Mouse (Mus musculus) forebrain, embryonic 11.5 days (tissue): Measurements from ENCODE around the gene Llgl2. TPM values are rescaled to one million over a fixed set of nuclear protein-coding genes. Genes with fewer than 3 reads are reported as not detected.

Experiments
- ATAC-seq: fragments of 200-750 bp; cut with Nextera tagmentation; replicated peaks from 2 replicates; pipeline ENCODE4 v1.8.0; 2017; ENCODE audit warnings: moderate TSS enrichment; ENCODE audit not compliant: low FRiP score
- DNase-seq: peaks from one replicate; pipeline ENCODE4 v3.0.0-alpha.2; 2017; ENCODE audit warnings: low spot score
- H3K27ac ChIP-seq: fragments of 300-500 bp; sonication (generic); 2 replicates; pipeline ENCODE4 v1.5.1; 2014; ENCODE audit warnings: low read depth, low read length
- H3K27me3 ChIP-seq: fragments of 300-500 bp; sonication (generic); 2 replicates; pipeline ENCODE4 v1.6.1; 2014; ENCODE audit warnings: mild to moderate bottlenecking, low read length, mixed read lengths; ENCODE audit not compliant: control insufficient read depth, insufficient read depth
- H3K36me3 ChIP-seq: fragments of 300-500 bp; sonication (generic); 2 replicates; pipeline ENCODE4 v1.6.1; 2014; ENCODE audit warnings: mild to moderate bottlenecking, low read length, moderate library complexity, mixed read lengths; ENCODE audit not compliant: control insufficient read depth, insufficient read depth
- H3K4me1 ChIP-seq: fragments of 300-500 bp; sonication (generic); replicated peaks from 2 replicates; pipeline ENCODE4 v1.6.1; 2014; ENCODE audit warnings: low read length, mixed read lengths; ENCODE audit not compliant: control insufficient read depth, insufficient read depth
- H3K4me2 ChIP-seq: fragments of 300-500 bp; sonication (generic); 2 replicates; pipeline ENCODE4 v1.6.1; 2014; ENCODE audit warnings: low read depth, mild to moderate bottlenecking, low read length, moderate library complexity, mixed read lengths; ENCODE audit not compliant: severe bottlenecking
- H3K4me3 ChIP-seq: fragments of 300-500 bp; sonication (generic); 2 replicates; pipeline ENCODE4 v1.5.1; 2014; ENCODE audit warnings: low read depth, low read length
- H3K9ac ChIP-seq: fragments of 300-500 bp; sonication (generic); 2 replicates; pipeline ENCODE4 v1.6.1; 2014; ENCODE audit warnings: low read length
- H3K9me3 ChIP-seq: fragments of 300-500 bp; sonication (generic); 2 replicates; pipeline ENCODE4 v1.6.1; 2016; ENCODE audit warnings: low read length, mixed read lengths; ENCODE audit not compliant: control insufficient read depth
- WGBS: fragments of 180-500 bp; shearing (Covaris S2); extraction: QIAGEN DNeasy Blood & Tissue Kit; methylation state at CpG from one replicate; pipeline ENCODE4 v1.1.7; 2014; 5-methylcytosine and 5-hydroxymethylcytosine counted together
- polyA plus RNA-seq: library from polyadenylated mRNA; unstranded; fragments of >200 nt; fragmentation: Nextera tagmentation; extraction: Ambion mirVana; gene quantifications from 2 replicates; pipeline ENCODE4 v1.2.1, GENCODE M21; 2014

Llgl2 gene
- polyA plus RNA-seq, 1 experiment from 2014 or later, result 3.9 TPM

- Histone ChIP-seq H3K36me3 (no peaks in the 10 kb centered on the region; the same call in 1 of the 2 replicates), H3K27me3 (no peaks in the 10 kb centered on the region), H3K9ac (no peak overlapping the region), H3K9me3 (no peaks in the 10 kb centered on the region), H3K4me1 (0 out of 2 replicates have a peak, but pooled peaks cover 1% of the 10 kb centered on the region), H3K4me3 (no peak overlapping the region), H3K4me2 (no peak overlapping the region), H3K27ac (no peak overlapping the region)
- ATAC-seq, result no peak
- 79% methylated on average over 6 of the region's 6 CpGs for WGBS
- no peak for DNase-seq
These were observed 37.4 kb upstream of the Llgl2 start for GRCm38 (mm10) chr11:115786473-115786872.

- H3K9ac ChIP-seq, result no peak overlapping the region
- no peak for ATAC-seq
- no peaks in the 10 kb centered on the region for H3K9me3 ChIP-seq
- H3K4me3 ChIP-seq, result no peak overlapping the region
- DNase-seq, result no peak
- peaks cover 4% of the 10 kb centered on the region; the same call in 1 of the 2 replicates for H3K36me3 ChIP-seq
- no peak overlapping the region for H3K4me2 ChIP-seq
- 95% methylated on average over 7 of the region's 7 CpGs for WGBS
- no peaks in the 10 kb centered on the region for H3K4me1 ChIP-seq
- H3K27me3 ChIP-seq, result no peaks in the 10 kb centered on the region
- no peak overlapping the region for H3K27ac ChIP-seq
These were observed 34.1 kb upstream of the Llgl2 start for GRCm38 (mm10) chr11:115789787-115790186.

GRCm38 (mm10) chr11:115791919-115792318 is 31.9 kb upstream of the Llgl2 start:
- no peak for ATAC-seq
- Histone ChIP-seq H3K4me1 (no peaks in the 10 kb centered on the region), H3K9me3 (no peaks in the 10 kb centered on the region), H3K36me3 (peaks cover 4% of the 10 kb centered on the region; the same call in 1 of the 2 replicates), H3K9ac (no peak overlapping the region), H3K27ac (no peak overlapping the region), H3K4me2 (no peak overlapping the region), H3K27me3 (no peaks in the 10 kb centered on the region), H3K4me3 (no peak overlapping the region)
- no peak for DNase-seq
- whole genome bisulfite sequencing, result 94% methylated on average over 16 of the region's 16 CpGs

GRCm38 (mm10) chr11:115792353-115792752 is 31.5 kb upstream of the Llgl2 start:
- 89% methylated on average over 14 of the region's 14 CpGs for WGBS
- ATAC-seq (no peak), DNase-seq (no peak)
- Histone ChIP-seq H3K9ac (no peak overlapping the region), H3K27ac (no peak overlapping the region), H3K4me1 (no peaks in the 10 kb centered on the region), H3K9me3 (no peaks in the 10 kb centered on the region), H3K27me3 (no peaks in the 10 kb centered on the region), H3K4me3 (no peak overlapping the region), H3K4me2 (no peak overlapping the region), H3K36me3 (peaks cover 4% of the 10 kb centered on the region; the same call in 1 of the 2 replicates)

- Histone ChIP-seq H3K4me1 (no peaks in the 10 kb centered on the region), H3K4me3 (no peak overlapping the region), H3K9me3 (no peaks in the 10 kb centered on the region), H3K27me3 (no peaks in the 10 kb centered on the region), H3K27ac (no peak overlapping the region), H3K36me3 (peaks cover 8% of the 10 kb centered on the region), H3K4me2 (no peak overlapping the region), H3K9ac (no peak overlapping the region)
- 85% methylated on average over 15 of the region's 15 CpGs for WGBS
- ATAC-seq (no peak), DNase-seq (no peak)
These were observed 27.0 kb upstream of the Llgl2 start for GRCm38 (mm10) chr11:115796898-115797297.

GRCm38 (mm10) chr11:115797665-115798064 is 26.2 kb upstream of the Llgl2 start:
- no peaks in the 10 kb centered on the region for H3K4me1 ChIP-seq
- no peak overlapping the region for H3K9ac ChIP-seq
- no peak for ATAC-seq
- H3K4me3 ChIP-seq, result no peak overlapping the region
- H3K27me3 ChIP-seq, result no peaks in the 10 kb centered on the region
- 82% methylated on average over 9 of the region's 9 CpGs for WGBS
- peaks cover 7% of the 10 kb centered on the region for H3K36me3 ChIP-seq
- H3K9me3 ChIP-seq, result no peaks in the 10 kb centered on the region
- no peak overlapping the region for H3K4me2 ChIP-seq
- H3K27ac ChIP-seq, result no peak overlapping the region
- no peak for DNase-seq

- no peak overlapping the region for H3K4me3 ChIP-seq
- no peaks in the 10 kb centered on the region for H3K27me3 ChIP-seq
- H3K36me3 ChIP-seq, result peaks cover 13% of the 10 kb centered on the region
- no peak overlapping the region for H3K4me2 ChIP-seq
- no peak overlapping the region for H3K9ac ChIP-seq
- no peaks in the 10 kb centered on the region for H3K9me3 ChIP-seq
- H3K27ac ChIP-seq, result no peak overlapping the region
- ATAC-seq (no peak), DNase-seq (no peak)
- WGBS, result 94% methylated on average over 18 of the region's 18 CpGs
- H3K4me1 ChIP-seq, result no peaks in the 10 kb centered on the region
These were observed 22.9 kb upstream of the Llgl2 start for GRCm38 (mm10) chr11:115800981-115801380.

- H3K27me3 ChIP-seq, result no peaks in the 10 kb centered on the region
- WGBS, result 95% methylated on average over 24 of the region's 24 CpGs
- H3K4me1 ChIP-seq, result peaks cover 9% of the 10 kb centered on the region; the same call in 1 of the 2 replicates
- H3K4me3 ChIP-seq, result no peak overlapping the region
- no peak for ATAC-seq
- DNase-seq, result no peak
- H3K36me3 ChIP-seq, result peaks cover 13% of the 10 kb centered on the region
- H3K27ac ChIP-seq, result no peak overlapping the region
- H3K9me3 ChIP-seq, result no peaks in the 10 kb centered on the region
- no peak overlapping the region for H3K9ac ChIP-seq
- H3K4me2 ChIP-seq, result no peak overlapping the region
These were observed 20.7 kb upstream of the Llgl2 start for GRCm38 (mm10) chr11:115803072-115803709.

- Histone ChIP-seq H3K4me3 (no peak overlapping the region), H3K27me3 (no peaks in the 10 kb centered on the region)
- WGBS, result 97% methylated on average over 7 of the region's 7 CpGs
These were observed 18.8 kb upstream of the Llgl2 start for GRCm38 (mm10) chr11:115805005-115805404.

More at GRCm38 (mm10) chr11:115805005-115805404, 18.8 kb upstream of the Llgl2 start:
- Histone ChIP-seq H3K27ac (no peak overlapping the region), H3K4me1 (peaks cover 21% of the 10 kb centered on the region), H3K4me2 (no peak overlapping the region), H3K9me3 (no peaks in the 10 kb centered on the region), H3K36me3 (peaks cover 6% of the 10 kb centered on the region; the same call in 1 of the 2 replicates), H3K9ac (no peak overlapping the region)
- no peak for ATAC-seq
- DNase-seq, result no peak
